Mouse (Mus musculus): ENCODE measurements around the gene Usp7. TPM values are rescaled to one million over a fixed set of nuclear protein-coding genes. Genes with fewer than 3 reads are reported as not detected.

The Usp7 gene
- polyA plus RNA-seq, 1 experiment from 2014 or later: 28.4 TPM

DNA sequence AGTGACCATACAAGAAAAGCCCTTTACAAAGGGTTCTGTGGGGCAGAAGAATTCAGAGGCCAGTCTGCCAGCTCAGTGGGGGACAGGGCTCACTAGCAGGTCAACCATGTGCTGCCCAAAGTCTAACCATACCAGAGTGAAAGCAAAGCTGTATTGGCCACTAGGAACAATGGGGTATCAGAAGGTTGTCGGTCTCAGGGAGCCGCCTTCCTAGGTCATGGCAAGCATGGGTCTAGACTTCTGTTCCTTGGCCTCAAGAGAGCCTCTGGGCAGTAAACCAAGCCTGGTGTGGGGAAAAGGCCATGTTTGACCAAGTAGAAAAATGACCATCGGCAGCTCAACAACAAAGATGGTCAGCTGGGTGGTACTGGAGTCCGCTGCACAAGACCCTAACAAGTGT, 133.3 kb downstream of the Usp7 start:
- 95% methylated on average over 4 of the region's 4 CpGs for WGBS
- Histone ChIP-seq H3K9ac (no peak overlapping the region), H3K27ac (replicated peaks) (no peak overlapping the region), H3K4me3 (replicated peaks) (no peak overlapping the region), H3K4me2 (replicated peaks) (no peak overlapping the region), H3K4me1 (no peaks in the 10 kb centered on the region), H3K36me3 (peaks cover 80% of the 10 kb centered on the region), H3K9me3 (replicated peaks) (no peaks in the 10 kb centered on the region), H3K27me3 (no peaks in the 10 kb centered on the region)
- ATAC-seq (ENCODE audit: insufficient number of reproducible peaks, low FRiP score, low TSS enrichment, low read depth): no peak

- H3K27me3 ChIP-seq: no peaks in the 10 kb centered on the region
- 76% methylated on average over 4 of the region's 4 CpGs for WGBS
- H3K27ac ChIP-seq (replicated peaks): no peak overlapping the region
- H3K36me3 ChIP-seq: peaks cover 79% of the 10 kb centered on the region
- no peak overlapping the region for H3K4me2 ChIP-seq (replicated peaks)
- no peak for ATAC-seq (ENCODE audit: insufficient number of reproducible peaks, low FRiP score, low TSS enrichment, low read depth)
- H3K9ac ChIP-seq: no peak overlapping the region
- no peak overlapping the region for H3K4me3 ChIP-seq (replicated peaks)
- no peaks in the 10 kb centered on the region for H3K4me1 ChIP-seq
- H3K9me3 ChIP-seq (replicated peaks): no peaks in the 10 kb centered on the region
Observed at GRCm38 (mm10) chr16:8658349-8658748, 133.8 kb downstream of the Usp7 start.

DNA sequence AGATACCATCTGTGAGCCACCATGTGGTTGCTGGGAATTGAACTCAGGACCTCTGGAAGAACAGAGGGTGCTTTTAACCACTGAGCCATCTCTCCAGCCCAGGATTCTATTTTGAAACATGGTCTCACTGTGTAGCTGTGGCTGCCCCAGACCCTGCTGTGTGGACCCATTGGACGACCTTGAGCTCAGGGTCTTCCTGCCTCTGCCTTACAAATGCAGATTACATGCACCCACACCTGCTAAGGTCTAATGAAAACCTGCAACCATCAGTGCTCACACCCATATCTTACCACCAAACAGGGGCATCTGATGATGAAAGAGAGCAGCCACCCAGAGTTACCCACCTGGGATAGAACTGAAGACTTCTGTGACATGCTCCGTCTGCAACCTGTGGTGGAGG, 135.9 kb downstream of the Usp7 start:
- no peak overlapping the region for H3K27ac ChIP-seq (replicated peaks)
- H3K36me3 ChIP-seq: peaks cover 86% of the 10 kb centered on the region
- H3K9ac ChIP-seq: no peak overlapping the region
- no peak overlapping the region for H3K4me3 ChIP-seq (replicated peaks)
- H3K9me3 ChIP-seq (replicated peaks): no peaks in the 10 kb centered on the region
- WGBS: 85% methylated on average over 2 of the region's 2 CpGs
- no peak overlapping the region for H3K4me2 ChIP-seq (replicated peaks)
- H3K27me3 ChIP-seq: no peaks in the 10 kb centered on the region
- H3K4me1 ChIP-seq: no peaks in the 10 kb centered on the region
- no peak for ATAC-seq (ENCODE audit: insufficient number of reproducible peaks, low FRiP score, low TSS enrichment, low read depth)

DNA sequence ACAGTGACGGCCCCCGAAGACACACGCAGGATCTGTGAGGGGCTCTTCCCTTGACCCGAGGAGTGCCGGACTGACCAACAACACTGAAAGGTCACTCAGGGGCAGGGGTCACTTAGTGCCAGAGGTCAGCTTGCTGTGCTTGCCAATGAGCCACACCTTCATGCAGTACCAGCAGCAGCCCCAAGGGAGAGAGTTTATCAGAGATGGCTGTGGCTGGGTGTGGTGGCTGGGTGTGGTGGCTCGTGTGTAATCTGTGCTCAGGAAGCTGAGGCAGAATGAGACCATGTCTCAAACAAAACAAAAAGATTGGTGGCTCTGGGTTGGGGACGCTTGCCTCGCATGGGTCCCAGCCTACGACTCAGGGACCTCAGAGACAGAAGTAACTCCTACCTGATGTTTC, 136.5 kb downstream of the Usp7 start:
- no peak for ATAC-seq (ENCODE audit: insufficient number of reproducible peaks, low FRiP score, low TSS enrichment, low read depth)
- H3K4me2 ChIP-seq (replicated peaks): no peak overlapping the region
- no peak overlapping the region for H3K4me3 ChIP-seq (replicated peaks)
- no peaks in the 10 kb centered on the region for H3K9me3 ChIP-seq (replicated peaks)
- no peaks in the 10 kb centered on the region for H3K4me1 ChIP-seq
- no peaks in the 10 kb centered on the region for H3K27me3 ChIP-seq
- WGBS: 74% methylated on average over 9 of the region's 9 CpGs
- H3K27ac ChIP-seq (replicated peaks): no peak overlapping the region
- no peak overlapping the region for H3K9ac ChIP-seq
- H3K36me3 ChIP-seq: peaks cover 89% of the 10 kb centered on the region

GRCm38 (mm10) chr16:8655108-8655507, 137.0 kb downstream of the Usp7 start:
- H3K9ac ChIP-seq: no peak overlapping the region
- no peak overlapping the region for H3K4me2 ChIP-seq (replicated peaks)
- H3K4me1 ChIP-seq: no peaks in the 10 kb centered on the region
- H3K9me3 ChIP-seq (replicated peaks): no peaks in the 10 kb centered on the region
- no peak for ATAC-seq (ENCODE audit: insufficient number of reproducible peaks, low FRiP score, low TSS enrichment, low read depth)
- 87% methylated on average over 6 of the region's 6 CpGs for WGBS
- H3K36me3 ChIP-seq: peaks cover 88% of the 10 kb centered on the region
- no peaks in the 10 kb centered on the region for H3K27me3 ChIP-seq
- H3K27ac ChIP-seq (replicated peaks): no peak overlapping the region
- H3K4me3 ChIP-seq (replicated peaks): no peak overlapping the region

DNA sequence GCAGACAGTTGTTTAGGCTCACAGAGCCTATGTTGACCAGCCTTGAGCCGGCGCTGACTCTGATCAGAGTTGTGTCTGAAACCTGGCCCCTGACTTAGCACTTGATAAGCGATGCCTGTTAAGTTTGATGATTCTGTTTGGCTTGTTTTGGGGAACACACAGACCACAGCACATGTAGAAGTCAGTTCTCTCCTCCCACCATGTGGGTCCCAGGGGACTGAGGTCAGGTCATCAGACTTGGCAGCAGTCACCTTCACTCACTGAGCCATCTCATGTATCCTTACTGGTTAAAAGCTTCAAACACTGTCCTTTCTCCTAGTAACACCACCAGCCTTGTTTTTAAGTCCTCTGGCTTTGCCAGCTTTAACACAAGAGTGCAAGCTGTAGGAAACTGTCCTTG, 142.1 kb downstream of the Usp7 start:
- Histone ChIP-seq H3K4me2 (replicated peaks) (no peak overlapping the region), H3K27ac (replicated peaks) (no peak overlapping the region), H3K9ac (no peak overlapping the region), H3K4me3 (replicated peaks) (no peak overlapping the region), H3K27me3 (no peaks in the 10 kb centered on the region), H3K4me1 (no peaks in the 10 kb centered on the region), H3K9me3 (replicated peaks) (no peaks in the 10 kb centered on the region), H3K36me3 (peaks cover 91% of the 10 kb centered on the region)
- no peak for ATAC-seq (ENCODE audit: insufficient number of reproducible peaks, low FRiP score, low TSS enrichment, low read depth)
- WGBS: 88% methylated on average over 3 of the region's 3 CpGs

GRCm38 (mm10) chr16:8645546-8645945, 146.6 kb downstream of the Usp7 start:
- no peak overlapping the region for H3K4me3 ChIP-seq (replicated peaks)
- no peaks in the 10 kb centered on the region for H3K9me3 ChIP-seq (replicated peaks)
- no peaks in the 10 kb centered on the region for H3K27me3 ChIP-seq
- H3K4me2 ChIP-seq (replicated peaks): no peak overlapping the region
- H3K9ac ChIP-seq: no peak overlapping the region
- no peak for ATAC-seq (ENCODE audit: insufficient number of reproducible peaks, low FRiP score, low TSS enrichment, low read depth)
- WGBS: 82% methylated on average over 6 of the region's 6 CpGs
- H3K27ac ChIP-seq (replicated peaks): no peak overlapping the region
- H3K36me3 ChIP-seq: peaks cover 71% of the 10 kb centered on the region
- no peaks in the 10 kb centered on the region for H3K4me1 ChIP-seq

DNA sequence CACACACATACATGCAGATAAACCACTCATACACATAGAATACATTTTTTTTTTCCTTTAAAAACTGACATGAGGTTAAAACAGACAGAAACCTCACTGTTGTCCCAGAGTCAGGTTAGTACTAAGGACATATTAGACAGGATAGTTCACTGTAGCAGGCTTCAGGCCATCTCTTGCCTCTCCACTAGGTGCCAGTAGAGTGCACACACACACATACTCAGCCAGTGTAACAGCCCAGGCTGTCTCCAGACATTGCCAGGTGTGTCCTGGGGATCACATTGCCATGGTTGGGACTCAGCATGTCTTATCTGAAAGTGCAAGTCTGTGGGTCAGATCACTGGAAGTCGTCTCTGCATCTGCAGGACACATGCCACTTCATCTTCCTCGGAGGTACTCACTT, 148.3 kb downstream of the Usp7 start:
- Histone ChIP-seq H3K4me2 (replicated peaks) (no peak overlapping the region), H3K9ac (no peak overlapping the region), H3K27me3 (no peaks in the 10 kb centered on the region), H3K4me3 (replicated peaks) (no peak overlapping the region), H3K27ac (replicated peaks) (no peak overlapping the region), H3K36me3 (peaks cover 57% of the 10 kb centered on the region), H3K9me3 (replicated peaks) (no peaks in the 10 kb centered on the region), H3K4me1 (no peaks in the 10 kb centered on the region)
- 69% methylated on average over 2 of the region's 2 CpGs for WGBS
- ATAC-seq (ENCODE audit: insufficient number of reproducible peaks, low FRiP score, low TSS enrichment, low read depth): no peak

Other genes with a start within 250 kb of the Usp7 start
- 56.4 and 57.6 TPM in 2 replicates for gene Pmm2, start 154.6 kb downstream of the Usp7 start, polyA plus RNA-seq (2015; fragmentation: Nextera tagmentation; extraction: Ambion mirVana)
- gene Tmem186, start 154.6 kb downstream of the Usp7 start, polyA plus RNA-seq (2015; fragmentation: Nextera tagmentation; extraction: Ambion mirVana): 19.3 and 19.5 TPM in 2 replicates
- 80.4 and 84.0 TPM in 2 replicates for gene Carhsp1, start 120.2 kb downstream of the Usp7 start, polyA plus RNA-seq (2015; fragmentation: Nextera tagmentation; extraction: Ambion mirVana)
- gene Gm5767, start 111.5 kb downstream of the Usp7 start, polyA plus RNA-seq (2015; fragmentation: Nextera tagmentation; extraction: Ambion mirVana): not detected in 2 replicates
- 21.6 and 22.8 TPM in 2 replicates for gene 1810013L24Rik, start 37.8 kb upstream of the Usp7 start, polyA plus RNA-seq (2015; fragmentation: Nextera tagmentation; extraction: Ambion mirVana)

Data from embryonic facial prominence, embryonic 15.5 days (tissue).